Mouse (Mus musculus): ENCODE measurements around the gene Med9.
A peak's percentile ranks its signal among the peaks of the same experiment; 100 is the strongest.
"Not testable (repeated sequence)": the region's sequence is repeated elsewhere in the genome, so short reads cannot be mapped to it uniquely, and the experiment has no call there.

The Med9 gene

DNA sequence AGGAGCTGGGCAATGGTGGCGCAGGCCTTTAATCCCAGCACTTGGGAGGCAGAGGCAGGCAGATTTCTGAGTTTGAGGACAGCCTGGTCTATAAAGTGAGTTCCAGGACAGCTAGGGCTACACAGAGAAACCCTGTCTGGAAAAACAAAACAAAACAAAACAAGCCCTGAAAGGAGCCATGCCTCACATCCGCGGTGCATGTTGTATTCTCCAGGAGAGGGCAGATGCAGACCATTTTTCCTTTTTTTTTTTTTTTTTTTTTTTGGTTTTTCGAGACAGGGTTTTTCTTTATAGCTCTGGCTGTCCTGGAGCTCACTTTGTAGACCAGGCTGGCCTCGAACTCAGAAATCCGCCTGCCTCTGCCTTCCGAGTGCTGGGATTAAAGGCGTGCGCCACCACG, 3.2 kb upstream of the Med9 start:
- DNase-seq (ENCODE audit: low spot score in 2 of 2), result not testable (repeated sequence)

- DNase-seq (ENCODE audit: low spot score in 2 of 2), result no peak
These were observed 378 bp downstream of the Med9 start for GRCm38 (mm10) chr11:59948401-59948767.

DNA sequence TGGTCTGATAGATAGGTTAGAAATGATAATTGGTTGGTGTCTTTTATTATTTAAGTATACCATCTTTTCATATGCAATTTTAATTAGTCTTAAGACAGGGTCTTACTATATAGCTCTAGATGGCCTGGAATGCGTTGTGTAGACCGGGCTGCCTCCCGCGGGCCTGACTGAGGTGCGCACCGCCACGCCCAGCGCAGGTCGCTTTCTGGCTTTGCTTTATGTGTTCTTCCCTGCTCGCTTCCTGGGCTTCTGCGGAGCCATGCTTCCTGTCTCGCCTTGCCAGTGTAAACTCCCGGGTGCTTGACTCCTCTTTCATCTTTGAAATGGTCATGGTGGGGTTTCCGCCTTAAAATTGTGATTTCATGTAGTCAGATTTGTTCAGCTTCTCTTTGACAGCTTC, 4.9 kb downstream of the Med9 start:
- no peak for DNase-seq (ENCODE audit: low spot score in 2 of 2)

DNA sequence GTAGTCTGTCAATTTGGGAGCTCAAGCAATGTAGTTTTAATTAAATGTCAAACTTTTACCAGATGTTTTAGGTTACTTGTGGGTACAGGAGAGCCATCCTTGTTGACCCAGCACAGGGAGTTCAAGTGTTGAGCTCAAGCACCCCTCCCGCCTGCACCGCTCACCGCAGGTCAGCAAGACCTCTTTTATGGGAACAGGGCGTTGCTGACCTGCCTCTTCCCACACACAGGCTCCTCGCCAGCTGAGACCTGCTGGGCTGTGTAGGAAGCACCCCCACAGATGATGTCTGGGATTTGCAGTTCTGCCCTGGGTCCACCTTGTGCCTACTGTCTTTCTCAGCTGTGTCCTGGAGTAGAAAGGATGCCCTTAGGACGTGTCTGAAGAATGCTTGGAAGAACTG, 8.7 kb downstream of the Med9 start:
- no peak for DNase-seq (ENCODE audit: low spot score in 2 of 2)

- DNase-seq (ENCODE audit: low spot score in 2 of 2), result no peak
These were observed 11.4 kb downstream of the Med9 start for GRCm38 (mm10) chr11:59959453-59959852.

GRCm38 (mm10) chr11:59960476-59961337, 12.7 kb downstream of the Med9 start:
- no peak for DNase-seq (ENCODE audit: low spot score in 2 of 2)

GRCm38 (mm10) chr11:59961338-59961875, 13.4 kb downstream of the Med9 start:
- DNase-seq (ENCODE audit: low spot score in 2 of 2), result no peak

GRCm38 (mm10) chr11:59962590-59962989, 14.6 kb downstream of the Med9 start:
- DNase-seq (ENCODE audit: low spot score in 2 of 2), result no peak

DNA sequence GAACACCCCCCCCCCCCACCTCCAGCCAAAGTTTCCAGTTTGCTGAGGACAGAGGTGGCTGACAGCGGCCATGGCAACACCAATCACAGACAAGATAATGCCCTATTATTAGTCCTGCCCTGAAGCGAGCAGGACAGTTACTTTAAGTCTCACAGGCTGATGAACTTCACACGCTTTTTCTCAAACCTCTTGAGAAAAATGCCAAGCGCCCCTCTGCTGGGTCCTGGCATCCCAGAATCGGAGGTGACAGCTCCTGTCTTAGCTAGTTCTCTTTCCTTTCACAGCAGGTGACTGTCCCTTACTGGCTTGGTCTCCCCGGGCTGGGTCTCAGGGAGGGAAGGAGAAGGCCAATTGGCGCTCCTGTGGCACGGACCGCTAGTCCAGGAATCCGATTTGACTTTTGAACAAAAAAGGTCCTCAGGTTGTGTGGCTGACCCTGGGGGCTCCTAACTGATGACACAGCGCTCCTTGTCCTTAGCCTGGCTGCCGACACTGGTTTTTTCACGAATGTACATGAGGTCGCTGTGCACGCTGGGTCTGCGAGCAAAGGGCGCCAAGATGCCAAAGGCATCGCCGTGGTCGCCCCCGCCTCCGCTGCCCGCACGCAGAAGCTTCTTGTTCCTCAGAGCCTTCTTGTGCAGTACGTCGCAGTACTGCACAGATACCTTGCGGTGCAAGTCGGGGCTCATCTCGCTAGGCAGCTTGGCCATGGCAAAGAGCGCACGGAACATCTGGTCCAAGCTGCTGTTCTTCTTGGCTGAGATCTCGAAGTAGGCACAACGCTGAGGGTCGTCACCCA, 15.6 kb downstream of the Med9 start:
- no peak for DNase-seq (ENCODE audit: low spot score in 2 of 2)

DNA sequence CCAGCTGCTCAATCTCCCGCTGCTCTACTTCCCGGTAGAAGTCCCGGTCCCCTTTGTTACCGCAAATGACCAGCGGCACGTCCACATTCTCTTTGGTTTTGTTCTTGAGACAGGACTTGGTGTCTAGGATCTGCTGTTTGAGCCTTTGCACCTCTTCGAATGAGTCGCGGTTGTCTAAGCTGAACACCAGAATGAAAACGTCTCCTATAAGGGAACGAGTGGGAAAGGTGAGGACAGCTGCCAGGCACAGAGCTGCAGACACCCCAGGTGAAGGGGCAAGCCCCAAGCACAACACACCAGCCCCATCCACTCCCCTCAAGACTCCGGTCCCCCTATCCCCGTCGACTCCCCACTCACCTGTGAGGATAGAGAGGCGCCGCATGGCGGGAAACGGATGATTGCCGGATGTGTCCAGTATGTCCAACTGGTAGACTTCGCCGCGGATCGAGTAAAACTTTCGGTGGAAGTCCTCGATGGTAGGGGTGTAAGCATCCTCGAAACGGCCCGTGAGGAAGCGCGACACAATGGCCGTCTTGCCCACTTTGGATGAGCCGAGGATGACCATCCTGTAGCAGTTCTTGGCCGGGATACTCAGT, 16.3 kb downstream of the Med9 start:
- no peak for DNase-seq (ENCODE audit: low spot score in 2 of 2)

DNA sequence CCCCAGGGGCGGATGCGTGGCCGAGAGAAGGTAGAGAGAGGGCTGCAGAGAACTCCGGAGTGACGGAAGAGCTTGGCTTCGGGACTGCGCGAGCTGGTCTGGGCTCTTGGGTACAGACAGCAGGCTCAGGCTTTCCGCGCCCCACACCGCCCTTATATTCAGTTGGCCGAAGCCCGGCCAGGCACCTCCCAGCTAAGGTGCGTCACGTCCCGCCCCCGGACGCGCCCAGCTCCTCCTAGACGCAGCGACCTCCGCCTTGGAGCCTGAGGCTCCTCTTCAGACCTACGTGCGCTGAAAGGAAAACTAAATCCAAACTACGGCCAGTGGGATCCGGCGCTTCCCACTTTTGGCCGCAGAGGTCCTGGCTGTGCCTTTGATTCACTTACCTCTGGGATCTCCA, 16.8 kb downstream of the Med9 start, which contains the start of gene Rasd1:
TSS of gene Rasd1 (minus strand) at position 127 of the 400 bp plus-strand sequence.
- DNase-seq (ENCODE audit: low spot score in 2 of 2), result peak; percentile 82 to 85

- DNase-seq (ENCODE audit: low spot score in 2 of 2), result peak; percentile 58 to 83
These were observed 17.5 kb downstream of the Med9 start for GRCm38 (mm10) chr11:59965227-59966101.

GRCm38 (mm10) chr11:59966102-59966483, 18.1 kb downstream of the Med9 start:
- no peak for DNase-seq (ENCODE audit: low spot score in 2 of 2)

DNA sequence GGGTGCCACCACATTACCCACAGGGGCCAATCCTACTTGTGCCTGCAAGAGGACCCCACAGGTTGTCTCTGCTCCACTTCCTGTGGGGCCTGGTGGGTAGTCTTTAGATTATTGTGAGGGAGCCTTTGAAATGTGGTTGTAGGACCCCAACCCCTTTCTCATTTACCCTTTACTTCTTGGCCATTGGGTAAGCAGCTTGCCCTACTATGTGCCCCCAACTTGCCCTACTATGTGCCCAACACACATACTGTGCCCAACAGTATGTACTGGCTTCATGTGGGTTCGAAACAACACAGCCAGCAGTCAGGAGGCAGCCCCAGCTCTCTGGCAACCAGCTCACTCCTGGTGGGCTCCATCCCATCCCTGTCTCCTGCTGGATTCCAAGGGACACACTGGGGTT, 19.8 kb downstream of the Med9 start:
- DNase-seq (ENCODE audit: low spot score in 2 of 2), result no peak

DNA sequence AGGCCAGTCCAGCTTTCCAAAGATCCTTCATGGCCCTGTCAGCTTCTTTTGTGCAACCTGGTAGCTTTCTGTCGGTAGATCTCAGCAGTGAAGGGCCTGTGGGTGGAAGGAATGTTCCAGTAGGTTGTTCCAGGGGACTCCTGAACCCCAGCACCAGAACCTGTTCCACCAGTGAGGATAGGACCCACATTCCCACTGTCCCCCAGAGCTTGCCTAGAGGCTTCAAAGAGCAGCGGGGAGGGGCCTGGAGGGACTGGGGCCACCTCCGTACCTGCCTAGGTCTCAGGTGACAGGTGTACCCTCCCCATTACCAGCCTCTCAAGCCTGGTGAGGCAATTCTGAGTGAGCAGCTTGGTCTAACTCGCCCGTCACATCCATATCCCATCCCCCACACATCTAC, 22.8 kb downstream of the Med9 start:
- DNase-seq (ENCODE audit: low spot score in 2 of 2), result no peak

DNA sequence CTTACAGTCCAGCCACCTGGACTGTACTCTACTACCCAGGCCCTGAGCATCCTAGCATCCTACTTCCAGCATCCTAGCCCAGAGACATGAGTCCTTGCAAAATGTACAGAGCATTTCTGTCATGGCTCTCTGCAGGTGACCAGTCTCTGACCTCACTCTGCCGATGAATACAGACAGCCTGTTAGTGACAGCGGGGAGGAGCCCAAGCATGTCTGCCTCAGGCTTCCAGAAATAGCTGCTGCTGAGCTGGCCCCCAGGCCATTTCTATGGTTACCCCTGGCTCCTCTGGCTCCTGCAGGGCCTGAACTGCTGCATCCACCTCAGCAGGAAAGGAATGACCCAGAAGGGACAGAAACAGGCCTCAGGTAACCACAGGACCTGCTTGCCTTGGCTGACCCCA, 23.7 kb downstream of the Med9 start:
- DNase-seq (ENCODE audit: low spot score in 2 of 2), result no peak

DNA sequence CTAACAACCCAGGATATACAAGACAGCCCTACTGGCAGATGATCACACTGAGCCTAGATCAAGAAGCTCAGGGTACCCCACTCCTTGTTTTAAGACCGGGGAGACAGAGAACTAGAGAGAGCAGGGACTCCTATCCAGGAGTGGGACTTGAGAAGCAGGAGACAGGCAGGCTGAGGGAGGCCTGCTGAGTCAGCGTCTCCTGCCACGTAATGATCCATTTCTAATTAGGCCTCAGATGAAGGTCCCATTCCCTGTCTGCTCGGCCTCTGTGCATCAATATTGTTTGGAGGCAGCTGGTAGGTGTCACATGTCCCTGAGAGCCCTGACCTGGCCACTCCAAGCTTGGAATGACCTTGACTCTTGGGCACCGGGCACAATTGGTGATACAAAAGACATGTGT, 25.4 kb downstream of the Med9 start:
- DNase-seq (ENCODE audit: low spot score in 2 of 2), result no peak

- DNase-seq (ENCODE audit: low spot score in 2 of 2), result no peak
These were observed 27.2 kb downstream of the Med9 start for GRCm38 (mm10) chr11:59975241-59975640.

DNA sequence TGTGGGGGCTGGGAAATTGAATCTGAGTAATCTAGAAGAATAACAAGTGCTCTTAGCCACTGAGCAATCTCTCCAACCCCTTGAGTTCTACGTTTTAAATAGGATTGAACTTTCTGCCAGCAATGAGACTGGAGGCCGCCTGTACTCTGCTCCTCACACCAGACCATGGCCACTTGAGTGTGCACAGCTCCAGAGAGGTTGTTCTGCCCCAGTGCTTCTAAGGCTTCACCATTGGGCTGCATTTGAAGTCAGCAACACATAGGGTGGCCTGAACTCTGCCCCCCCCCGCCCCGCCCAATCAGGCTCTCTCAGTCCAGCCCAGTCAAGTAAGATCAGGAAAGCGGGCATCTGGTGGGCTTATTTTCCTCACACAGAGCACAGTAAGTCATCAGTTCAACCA, 29.8 kb downstream of the Med9 start:
- no peak for DNase-seq (ENCODE audit: low spot score in 2 of 2)

DNA sequence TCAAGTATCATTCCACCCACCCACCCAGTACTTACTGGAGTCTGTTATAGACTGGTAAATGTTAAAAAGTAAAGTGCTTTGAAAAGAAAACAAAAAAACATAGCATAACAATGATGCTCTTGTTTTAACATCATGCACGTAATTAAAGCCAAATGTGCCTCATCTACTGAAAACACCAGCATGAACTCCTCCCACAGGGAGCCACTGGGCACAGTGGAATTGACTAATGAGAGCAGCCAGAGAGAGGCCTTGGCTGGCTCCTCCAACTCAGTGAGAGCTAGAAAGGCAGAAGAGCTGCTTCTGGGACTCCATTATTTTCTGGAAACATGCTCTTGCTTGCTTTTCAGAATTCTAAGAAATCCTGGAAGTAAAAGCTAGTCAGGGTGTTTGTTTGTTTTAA, 41.4 kb downstream of the Med9 start:
- no peak for DNase-seq (ENCODE audit: low spot score in 2 of 2)

DNA sequence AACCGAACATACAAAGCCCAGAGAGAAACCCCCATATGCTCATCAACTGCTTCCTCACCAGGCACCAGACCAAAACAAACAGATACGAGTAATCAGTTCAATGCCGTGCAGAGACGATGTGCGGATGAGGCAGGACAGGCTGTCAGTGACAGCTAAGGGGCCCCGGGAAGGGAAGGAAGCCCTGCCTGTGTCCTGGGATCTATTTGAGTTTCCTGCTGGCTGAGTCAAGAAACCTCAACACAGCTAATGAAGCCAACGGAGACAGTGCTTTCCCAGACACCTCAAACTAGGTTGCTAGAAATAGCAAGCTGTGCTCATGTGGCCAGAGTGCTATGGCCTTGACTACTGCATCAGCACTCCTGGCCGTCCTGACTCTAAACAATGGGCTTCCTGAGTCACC, 43.4 kb downstream of the Med9 start:
- peak in 1 of 2 experiments; percentile 15 for DNase-seq (ENCODE audit: low spot score in 2 of 2)
